Mouse (Mus musculus) olfactory bulb, adult 2 months (tissue): ENCODE results near the gene Gatad2b.

ENCODE experiments used
- CTCF ChIP-seq: fragments of 200-500 bp; IDR thresholded peaks from 2 replicates; pipeline ENCODE4 v1.5.1; 2012; ENCODE audit warnings: low read depth, mild to moderate bottlenecking, low read length, moderate library complexity; ENCODE audit not compliant: insufficient read depth
- POLR2A ChIP-seq: fragments of 200-500 bp; IDR thresholded peaks from 2 replicates; pipeline ENCODE4 v1.6.1; 2012; ENCODE audit warnings: mild to moderate bottlenecking, low read depth, low read length, moderate library complexity; ENCODE audit not compliant: insufficient read depth

GRCm38 (mm10) chr3:90248746-90249100, 44.3 kb upstream of the Gatad2b start:
- TF ChIP-seq CTCF (no peak), POLR2A (no peak)
